Mouse (Mus musculus) cerebellum, adult 2 months (tissue): ENCODE data around the gene Ssbp3.

Source experiments
- CTCF ChIP-seq: fragments of 200-500 bp; IDR thresholded peaks from 2 replicates; pipeline ENCODE4 v1.5.1; 2011; ENCODE audit warnings: low read depth, mild to moderate bottlenecking, control low read depth, low read length, moderate library complexity, borderline replicate concordance; ENCODE audit not compliant: insufficient read depth
- POLR2A ChIP-seq: fragments of 200-500 bp; IDR thresholded peaks from 2 replicates; pipeline ENCODE4 v1.6.1; 2011; ENCODE audit warnings: low read length, control low read depth, borderline replicate concordance; ENCODE audit not compliant: insufficient read depth

DNA sequence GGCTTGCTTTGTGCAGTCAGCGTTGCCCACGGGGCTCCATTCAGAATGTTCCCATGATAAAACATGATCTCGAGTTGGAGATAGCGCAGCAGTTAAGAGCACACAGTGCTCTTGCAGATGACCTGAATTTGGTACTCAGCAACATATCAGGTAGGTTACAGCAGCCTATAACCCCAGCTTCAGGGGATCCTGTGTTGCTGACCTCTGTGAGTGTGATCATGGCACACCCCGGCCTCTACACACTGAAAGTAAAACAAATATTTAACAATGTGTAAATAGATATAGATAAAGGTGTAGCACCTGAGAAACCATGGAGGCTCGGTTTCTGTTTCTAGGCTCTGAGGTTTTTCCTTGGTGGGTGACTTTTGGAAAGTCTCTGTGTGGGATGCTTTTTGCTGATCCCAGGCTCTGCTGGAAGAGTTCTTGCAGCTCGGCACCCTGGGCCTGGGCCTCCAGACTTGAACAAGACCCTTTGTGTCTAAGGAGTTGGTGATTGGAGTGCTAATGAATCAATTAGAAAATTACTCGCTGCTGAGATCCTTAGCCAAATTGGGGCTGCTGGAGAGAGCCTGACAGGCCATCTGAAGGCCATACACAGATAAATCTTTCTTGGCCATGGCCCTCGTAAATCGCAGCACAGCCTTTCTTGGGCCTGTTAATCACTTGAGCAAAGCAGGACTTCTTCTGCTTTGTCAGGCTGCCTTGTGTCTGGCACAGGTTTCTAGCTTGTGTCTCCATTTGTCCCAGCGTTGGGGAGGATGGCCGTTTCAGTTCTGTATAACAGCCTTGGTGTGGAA, 49.2 kb downstream of the Ssbp3 start:
- TF ChIP-seq CTCF (no peak), POLR2A (no peak)
